Mouse (Mus musculus) hindbrain, embryonic 15.5 days (tissue): ENCODE results near the gene Adamts15. TPM values are rescaled to one million over a fixed set of nuclear protein-coding genes. Genes with fewer than 3 reads are reported as not detected.

Experiments used
- ATAC-seq: fragments of 200-750 bp; cut with Nextera tagmentation; 2 replicates; pipeline ENCODE4 v1.8.0; 2017; ENCODE audit warnings: low read depth, moderate number of reproducible peaks, moderate TSS enrichment; ENCODE audit not compliant: low FRiP score
- H3K27ac ChIP-seq: fragments of 300-500 bp; sonication (generic); replicated peaks from 2 replicates; pipeline ENCODE4 v1.5.1; 2015; ENCODE audit warnings: mild to moderate bottlenecking, inconsistent platforms
- H3K27me3 ChIP-seq: fragments of 300-500 bp; sonication (generic); 2 replicates; pipeline ENCODE4 v1.6.1; 2015; ENCODE audit warnings: control low read depth, inconsistent platforms
- H3K36me3 ChIP-seq: fragments of 300-500 bp; sonication (generic); 2 replicates; pipeline ENCODE4 v1.6.1; 2015; ENCODE audit warnings: control low read depth, inconsistent platforms
- H3K4me1 ChIP-seq: fragments of 300-500 bp; sonication (generic); replicated peaks from 2 replicates; pipeline ENCODE4 v1.6.1; 2015; ENCODE audit warnings: control low read depth, inconsistent platforms
- H3K4me2 ChIP-seq: fragments of 300-500 bp; sonication (generic); 2 replicates; pipeline ENCODE4 v1.6.1; 2015; ENCODE audit warnings: moderate library complexity, mild to moderate bottlenecking, inconsistent platforms
- H3K4me3 ChIP-seq: fragments of 300-500 bp; sonication (generic); 2 replicates; pipeline ENCODE4 v1.5.1; 2015; ENCODE audit warnings: mild to moderate bottlenecking, inconsistent platforms
- H3K9ac ChIP-seq: fragments of 300-500 bp; sonication (generic); 2 replicates; pipeline ENCODE4 v1.6.1; 2015; ENCODE audit warnings: inconsistent platforms
- H3K9me3 ChIP-seq: fragments of 300-500 bp; sonication (generic); 2 replicates; pipeline ENCODE4 v1.6.1; 2016; ENCODE audit warnings: control low read depth, inconsistent platforms
- WGBS: fragments of 180-500 bp; shearing (Covaris S2); methylation state at CpG from one replicate; pipeline ENCODE4 v1.1.7; 2015; 5-methylcytosine and 5-hydroxymethylcytosine counted together
- polyA plus RNA-seq: library from polyadenylated mRNA; unstranded; fragments of >200 nt; fragmentation: Nextera tagmentation; extraction: Ambion mirVana; gene quantifications from 2 replicates; pipeline ENCODE4 v1.2.1, GENCODE M21; 2015

Gene Adamts15
- polyA plus RNA-seq, 1 experiment from 2014 or later, result 5.6 TPM

DNA sequence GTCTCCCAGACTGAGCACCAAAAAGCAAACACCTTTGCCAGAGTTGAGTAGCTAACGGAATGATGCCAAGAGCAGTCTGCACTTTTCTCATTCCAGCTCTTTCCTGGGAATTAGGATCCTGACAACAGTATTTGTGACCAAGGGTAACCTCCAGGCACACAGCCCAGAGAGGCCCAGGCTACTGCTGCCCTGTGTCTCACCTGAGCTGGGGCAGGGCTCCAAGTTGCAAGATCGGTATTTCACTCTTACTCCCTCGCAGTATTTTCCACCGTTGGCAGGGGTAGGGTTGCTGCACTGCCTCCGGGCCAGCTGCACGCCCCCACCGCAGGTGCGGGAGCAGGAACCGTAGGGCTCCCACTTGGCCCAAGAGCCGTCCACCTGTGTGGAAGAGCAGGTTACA lies 16.4 kb downstream of the Adamts15 start:
- no peak overlapping the region for H3K9ac ChIP-seq
- ATAC-seq, result no peak
- 88% methylated on average over 10 of the region's 10 CpGs for WGBS
- H3K27ac ChIP-seq, result no peak overlapping the region
- no peak overlapping the region for H3K4me3 ChIP-seq
- peaks cover 15% of the 10 kb centered on the region for H3K36me3 ChIP-seq
- H3K4me2 ChIP-seq, result no peak overlapping the region
- no peaks in the 10 kb centered on the region for H3K27me3 ChIP-seq
- no peaks in the 10 kb centered on the region for H3K4me1 ChIP-seq
- no peaks in the 10 kb centered on the region for H3K9me3 ChIP-seq

DNA sequence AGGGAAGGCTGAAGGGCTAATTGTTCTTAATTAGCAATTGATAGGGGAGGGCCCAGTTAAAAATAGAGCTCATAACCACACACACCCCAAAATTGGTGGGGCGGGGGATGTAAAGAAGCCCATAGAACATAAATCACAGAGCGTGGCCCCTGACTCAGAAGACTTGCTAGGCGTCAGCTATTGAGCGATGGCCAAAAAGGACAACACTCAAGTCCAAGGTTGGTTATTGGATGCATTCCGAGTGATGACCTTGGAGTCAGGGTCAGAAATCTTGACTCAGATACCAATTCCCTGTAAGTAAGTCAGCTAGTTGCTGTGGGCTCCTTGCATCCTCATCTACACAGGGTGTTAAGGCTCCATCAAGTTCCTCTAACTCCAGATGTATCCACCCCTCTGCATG lies 19.0 kb downstream of the Adamts15 start:
- Histone ChIP-seq H3K4me2 (no peak overlapping the region), H3K4me1 (no peaks in the 10 kb centered on the region), H3K27me3 (no peaks in the 10 kb centered on the region), H3K4me3 (no peak overlapping the region), H3K9ac (no peak overlapping the region), H3K27ac (no peak overlapping the region), H3K36me3 (peaks cover 15% of the 10 kb centered on the region), H3K9me3 (no peaks in the 10 kb centered on the region)
- no peak for ATAC-seq
- WGBS, result 98% methylated on average over 5 of the region's 5 CpGs

DNA sequence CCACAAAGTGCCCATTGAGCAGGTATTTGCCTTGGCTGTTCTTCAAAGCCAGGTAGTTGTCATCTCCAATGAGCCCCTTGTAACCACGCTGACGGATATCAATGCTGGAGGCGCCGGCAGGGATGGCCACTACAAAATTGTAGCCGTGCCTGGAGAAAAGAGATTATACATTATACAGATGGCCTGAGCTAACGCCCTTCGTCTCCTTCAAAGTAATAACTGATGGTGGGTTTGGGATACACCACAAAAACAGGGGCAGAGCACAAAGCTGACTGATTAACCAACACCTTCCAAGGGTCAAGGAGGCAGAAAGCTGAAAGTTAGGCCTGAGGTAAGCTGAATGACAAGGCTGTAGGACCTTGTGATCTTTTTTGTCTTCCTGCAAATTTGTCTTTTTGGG lies 19.6 kb downstream of the Adamts15 start:
- no peak overlapping the region for H3K9ac ChIP-seq
- no peak overlapping the region for H3K27ac ChIP-seq
- H3K4me2 ChIP-seq, result no peak overlapping the region
- ATAC-seq, result no peak
- H3K36me3 ChIP-seq, result peaks cover 15% of the 10 kb centered on the region
- no peaks in the 10 kb centered on the region for H3K9me3 ChIP-seq
- H3K4me3 ChIP-seq, result no peak overlapping the region
- WGBS, result 98% methylated on average over 7 of the region's 7 CpGs
- no peaks in the 10 kb centered on the region for H3K4me1 ChIP-seq
- no peaks in the 10 kb centered on the region for H3K27me3 ChIP-seq

DNA sequence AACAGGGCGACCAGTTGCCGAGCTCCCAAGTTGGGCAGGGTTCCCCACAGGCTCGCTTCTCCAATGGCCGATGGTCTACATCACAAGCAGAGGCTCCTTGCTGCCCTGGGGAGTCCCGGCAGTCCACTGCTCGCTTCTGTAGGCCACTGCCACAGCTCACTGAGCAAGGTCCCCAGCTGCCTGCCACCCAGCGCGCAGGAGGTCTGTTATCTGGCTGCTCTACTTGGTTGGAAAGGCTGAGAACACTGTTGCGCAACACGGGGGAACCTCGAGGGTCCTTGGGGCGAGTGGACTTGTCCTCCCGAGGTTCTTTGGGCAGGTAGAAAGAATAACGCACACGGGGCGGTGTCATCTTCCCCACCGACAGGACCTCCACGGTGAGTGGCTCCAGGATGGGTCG lies 20.1 kb downstream of the Adamts15 start:
- Histone ChIP-seq H3K4me3 (no peak overlapping the region), H3K4me2 (no peak overlapping the region), H3K36me3 (peaks cover 15% of the 10 kb centered on the region), H3K9ac (no peak overlapping the region), H3K27me3 (no peaks in the 10 kb centered on the region), H3K27ac (no peak overlapping the region), H3K9me3 (no peaks in the 10 kb centered on the region), H3K4me1 (no peaks in the 10 kb centered on the region)
- no peak for ATAC-seq
- 96% methylated on average over 19 of the region's 19 CpGs for WGBS

DNA sequence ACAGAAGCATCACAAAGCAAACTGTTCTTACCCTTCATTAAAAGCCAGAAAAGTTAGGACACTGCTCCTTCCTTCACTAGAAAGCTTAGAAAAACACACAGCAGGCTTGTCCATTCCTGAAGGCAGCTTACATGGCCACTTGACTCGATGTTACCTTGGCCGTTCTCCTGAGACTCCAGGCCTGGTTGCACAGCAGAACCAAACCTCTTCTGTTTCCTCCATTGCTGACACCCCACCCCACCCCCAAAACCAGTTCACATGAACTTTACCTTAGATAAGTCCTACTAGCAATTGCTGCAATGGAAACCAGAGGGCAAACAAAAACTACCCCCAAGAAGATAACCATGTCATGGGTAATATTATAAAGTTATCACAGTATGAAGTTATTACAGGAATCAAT lies 25.1 kb downstream of the Adamts15 start:
- H3K27ac ChIP-seq, result no peak overlapping the region
- 69% methylated on average over 2 of the region's 2 CpGs for whole genome bisulfite sequencing

DNA sequence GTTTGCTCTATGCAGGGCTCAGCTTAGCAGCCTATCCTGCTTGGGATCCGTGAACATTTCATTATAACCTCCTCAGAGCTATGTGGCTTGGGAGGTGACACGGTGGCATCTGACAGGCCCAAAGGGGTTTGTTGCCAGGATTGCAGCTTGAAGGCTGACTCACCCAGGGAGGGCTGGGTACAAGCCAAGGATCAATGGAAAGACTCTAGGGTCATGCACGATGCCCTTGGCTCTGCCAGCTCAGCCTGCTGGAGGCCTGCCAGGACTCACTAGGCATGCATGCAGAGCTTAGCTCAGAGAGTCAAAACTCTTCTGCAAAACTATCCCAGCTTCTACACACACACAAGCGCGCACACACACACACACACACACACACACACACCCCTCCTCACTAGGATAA lies 25.5 kb downstream of the Adamts15 start:
- ATAC-seq, result peak; percentile 74; the same call in 1 of the 2 replicates
- H3K9me3 ChIP-seq, result no peaks in the 10 kb centered on the region
- H3K27me3 ChIP-seq, result no peaks in the 10 kb centered on the region
- H3K4me3 ChIP-seq, result no peak overlapping the region
- no peak overlapping the region for H3K4me2 ChIP-seq
- H3K4me1 ChIP-seq, result peaks cover 7% of the 10 kb centered on the region
- 55% methylated on average over 5 of the region's 5 CpGs for WGBS
- no peaks in the 10 kb centered on the region for H3K36me3 ChIP-seq
- no peak overlapping the region for H3K9ac ChIP-seq
- H3K27ac ChIP-seq, result no peak overlapping the region

More for the DNA sequence above, 25.1 kb downstream of the Adamts15 start:
- Histone ChIP-seq H3K9ac (no peak overlapping the region), H3K27me3 (no peaks in the 10 kb centered on the region), H3K9me3 (no peaks in the 10 kb centered on the region), H3K36me3 (peaks cover 2% of the 10 kb centered on the region; the same call in 1 of the 2 replicates), H3K4me1 (peaks cover 7% of the 10 kb centered on the region), H3K4me3 (no peak overlapping the region), H3K4me2 (no peak overlapping the region)
- no peak for ATAC-seq

DNA sequence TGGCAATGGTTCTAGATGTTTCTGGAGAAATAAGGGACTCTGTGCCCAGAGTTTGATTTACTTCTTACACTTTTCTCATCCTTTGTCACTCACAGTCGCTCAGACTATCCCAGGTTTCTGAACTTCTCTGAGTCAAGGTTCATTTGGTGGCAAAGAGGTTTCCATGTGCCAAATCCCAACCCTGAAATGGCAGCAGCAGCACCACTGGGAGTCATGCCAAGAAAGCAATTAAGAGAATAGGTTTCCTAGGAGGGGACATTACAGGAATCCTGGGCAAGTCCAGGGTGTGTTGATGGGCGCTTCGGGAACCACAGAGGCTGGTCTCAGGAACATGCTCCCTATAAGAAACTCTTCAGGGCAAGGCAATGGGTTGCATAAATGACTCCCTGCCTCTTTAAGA lies 26.6 kb downstream of the Adamts15 start:
- WGBS, result 67% methylated on average over 3 of the region's 3 CpGs
- Histone ChIP-seq H3K4me2 (no peak overlapping the region), H3K9ac (no peak overlapping the region), H3K27me3 (no peaks in the 10 kb centered on the region), H3K27ac (no peak overlapping the region), H3K36me3 (no peaks in the 10 kb centered on the region), H3K9me3 (no peaks in the 10 kb centered on the region), H3K4me3 (no peak overlapping the region), H3K4me1 (peaks cover 7% of the 10 kb centered on the region)
- no peak for ATAC-seq

DNA sequence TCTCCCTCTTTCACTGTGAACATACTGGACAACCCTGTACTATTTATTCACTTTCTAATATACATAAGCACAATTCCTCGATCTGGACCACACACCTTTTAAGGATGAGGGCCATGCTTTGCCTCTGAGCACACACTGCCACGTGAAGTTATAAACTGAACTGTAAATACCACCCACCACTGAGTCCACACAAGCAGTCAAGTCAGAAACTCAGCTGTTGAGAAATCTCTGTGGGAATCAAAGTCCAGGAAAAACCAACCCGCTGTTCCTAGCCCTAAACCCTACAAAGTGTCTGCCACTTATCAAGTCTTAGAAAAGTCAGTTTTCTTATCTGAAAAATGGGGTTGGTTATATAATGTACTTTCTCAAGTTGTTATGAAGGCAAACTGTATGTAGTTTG lies 36.0 kb downstream of the Adamts15 start:
- Histone ChIP-seq H3K9me3 (no peaks in the 10 kb centered on the region), H3K9ac (no peak overlapping the region), H3K4me2 (no peak overlapping the region), H3K4me1 (no peaks in the 10 kb centered on the region), H3K27ac (no peak overlapping the region), H3K4me3 (no peak overlapping the region), H3K27me3 (no peaks in the 10 kb centered on the region), H3K36me3 (no peaks in the 10 kb centered on the region)
- no peak for ATAC-seq
- 88% methylated on average over 3 of the region's 3 CpGs for WGBS

DNA sequence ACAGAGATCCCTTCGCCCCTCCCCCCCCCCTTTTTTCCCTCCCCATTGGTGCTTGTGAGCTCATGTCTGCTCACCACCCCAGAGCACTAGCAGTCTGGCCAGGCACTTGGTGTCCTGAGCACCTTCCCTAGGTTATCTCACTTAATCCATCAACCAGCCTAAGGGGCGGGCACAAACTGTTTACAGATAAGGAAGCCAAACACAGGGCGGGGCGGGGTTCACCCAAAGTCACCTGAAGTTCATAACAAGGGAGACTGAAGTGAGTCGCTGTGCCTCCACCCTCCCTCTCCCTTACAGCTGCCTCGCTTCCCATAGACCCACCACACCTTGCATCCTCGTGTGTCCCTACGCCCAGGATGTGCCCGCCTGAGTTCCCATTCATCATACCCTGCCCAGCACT lies 41.7 kb downstream of the Adamts15 start:
- Histone ChIP-seq H3K4me1 (no peaks in the 10 kb centered on the region), H3K9me3 (no peaks in the 10 kb centered on the region), H3K36me3 (no peaks in the 10 kb centered on the region), H3K4me3 (no peak overlapping the region), H3K27ac (no peak overlapping the region), H3K27me3 (no peaks in the 10 kb centered on the region), H3K4me2 (no peak overlapping the region), H3K9ac (no peak overlapping the region)
- WGBS, result 88% methylated on average over 9 of the region's 9 CpGs
- no peak for ATAC-seq

DNA sequence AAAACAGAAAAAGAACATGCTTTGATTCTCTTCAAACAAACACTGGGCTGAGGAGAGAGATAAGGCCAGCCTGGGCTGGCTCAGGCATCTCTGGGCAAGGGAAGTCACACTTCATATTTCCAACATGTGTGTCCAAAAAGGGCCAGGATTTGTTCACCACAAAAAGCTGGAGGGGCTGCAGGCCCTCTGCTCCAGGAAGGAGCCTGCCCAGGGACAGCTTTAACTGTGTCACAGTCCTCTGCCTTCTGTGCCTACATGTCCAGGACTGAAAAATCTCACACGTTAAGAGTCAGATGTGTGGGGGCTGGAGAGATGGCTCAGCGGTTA lies 42.3 kb downstream of the Adamts15 start:
- Histone ChIP-seq H3K9ac (no peak overlapping the region), H3K36me3 (no peaks in the 10 kb centered on the region), H3K4me3 (no peak overlapping the region), H3K4me2 (no peak overlapping the region), H3K27me3 (no peaks in the 10 kb centered on the region), H3K27ac (no peak overlapping the region), H3K4me1 (no peaks in the 10 kb centered on the region), H3K9me3 (no peaks in the 10 kb centered on the region)
- ATAC-seq, result no peak
- WGBS, result 88% methylated on average over 2 of the region's 2 CpGs

DNA sequence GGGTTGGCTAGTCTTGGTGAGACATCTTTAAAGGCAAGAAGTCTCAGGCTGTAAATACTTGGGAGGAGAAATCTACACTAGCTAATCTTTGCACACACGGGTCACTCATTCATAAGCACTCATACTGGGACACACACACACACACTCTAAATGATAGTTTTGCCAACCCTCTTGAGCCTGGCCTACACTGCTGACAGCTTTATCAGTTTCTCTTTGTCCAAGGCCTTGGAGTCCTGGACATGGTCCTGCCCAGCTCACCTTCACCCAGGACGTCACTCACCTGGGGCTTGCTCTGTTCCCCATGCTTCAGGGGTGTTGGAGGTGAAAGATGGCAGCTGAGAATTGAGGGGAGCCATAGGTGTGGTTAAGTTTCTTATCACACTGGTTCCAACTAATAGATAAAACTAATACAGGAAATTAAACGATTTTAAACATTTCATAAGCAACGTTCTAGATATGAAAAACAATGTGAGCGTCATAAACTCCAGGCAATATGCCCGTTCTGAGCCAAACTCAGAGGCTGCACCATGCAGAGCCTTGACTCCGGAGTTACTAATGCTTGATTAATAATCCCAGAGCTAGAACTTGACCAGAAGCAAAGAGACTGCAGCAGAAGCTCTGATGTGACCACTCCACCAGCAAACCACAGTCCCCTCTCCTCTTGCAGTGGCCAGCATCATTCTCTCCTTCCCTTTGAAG lies 42.9 kb downstream of the Adamts15 start:
- no peak for ATAC-seq
- Histone ChIP-seq H3K4me1 (no peaks in the 10 kb centered on the region), H3K27me3 (no peaks in the 10 kb centered on the region), H3K4me3 (no peak overlapping the region), H3K9ac (no peak overlapping the region), H3K36me3 (no peaks in the 10 kb centered on the region), H3K27ac (no peak overlapping the region), H3K4me2 (no peak overlapping the region), H3K9me3 (no peaks in the 10 kb centered on the region)
- WGBS, result 89% methylated on average over 7 of the region's 7 CpGs

DNA sequence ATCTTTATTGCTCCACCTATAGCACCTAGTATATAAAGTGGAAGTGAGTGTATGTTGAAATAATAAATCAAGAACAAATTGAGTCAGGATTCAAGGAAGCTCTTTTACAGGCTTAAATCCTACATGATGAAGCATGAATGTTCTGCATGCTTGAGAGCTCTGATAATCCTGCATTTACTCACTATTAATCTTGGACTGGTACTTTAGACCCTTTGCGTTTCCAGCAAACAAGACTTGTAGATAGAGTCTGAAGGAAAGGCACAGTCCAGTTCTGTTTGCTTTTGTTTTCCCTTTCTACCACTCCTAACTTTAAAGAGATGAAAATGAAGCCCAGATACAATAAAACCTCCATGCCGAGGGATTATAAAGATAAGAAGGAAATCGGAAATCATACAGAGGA lies 45.7 kb downstream of the Adamts15 start:
- no peak overlapping the region for H3K4me2 ChIP-seq
- ATAC-seq, result no peak
- H3K27me3 ChIP-seq, result no peaks in the 10 kb centered on the region
- 88% methylated on average over 3 of the region's 3 CpGs for WGBS
- H3K27ac ChIP-seq, result no peak overlapping the region
- H3K36me3 ChIP-seq, result no peaks in the 10 kb centered on the region
- H3K4me1 ChIP-seq, result no peaks in the 10 kb centered on the region
- no peak overlapping the region for H3K9ac ChIP-seq
- no peaks in the 10 kb centered on the region for H3K9me3 ChIP-seq
- H3K4me3 ChIP-seq, result no peak overlapping the region

DNA sequence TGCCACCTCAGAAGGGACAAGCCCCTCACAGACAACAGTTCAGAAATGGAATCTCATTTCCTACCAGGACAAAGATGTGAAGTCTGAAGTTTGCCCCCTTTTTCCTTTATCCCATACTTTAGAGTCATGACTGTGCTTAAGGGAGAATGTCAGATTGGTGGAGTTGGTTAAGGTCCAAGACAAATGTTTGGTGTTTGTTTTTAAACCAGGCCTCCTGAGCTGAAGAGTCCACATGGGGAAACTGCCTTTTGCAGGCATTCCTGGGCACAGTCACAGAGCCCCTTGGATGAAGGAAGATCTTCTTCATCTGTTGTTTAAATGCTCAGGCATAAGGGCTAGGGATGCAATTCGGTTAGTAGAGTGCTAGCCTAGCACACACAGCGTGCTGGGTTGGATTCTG lies 66.4 kb downstream of the Adamts15 start:
- Histone ChIP-seq H3K4me3 (no peak overlapping the region), H3K9ac (no peak overlapping the region), H3K27me3 (no peaks in the 10 kb centered on the region), H3K9me3 (no peaks in the 10 kb centered on the region), H3K36me3 (no peaks in the 10 kb centered on the region), H3K4me1 (no peaks in the 10 kb centered on the region), H3K4me2 (no peak overlapping the region), H3K27ac (no peak overlapping the region)
- WGBS, result 77% methylated on average over 2 of the region's 2 CpGs
- ATAC-seq, result no peak
